Mouse (Mus musculus): ENCODE data around the gene Olfr993. TPM values are rescaled to one million over a fixed set of nuclear protein-coding genes. Genes with fewer than 3 reads are reported as not detected.

The Olfr993 gene
- polyA plus RNA-seq (2012; rRNA removed): not detected in 2 replicates
- not detected in 2 replicates for polyA plus RNA-seq (2014; fragmentation: Nextera tagmentation; extraction: Ambion mirVana)

DNA sequence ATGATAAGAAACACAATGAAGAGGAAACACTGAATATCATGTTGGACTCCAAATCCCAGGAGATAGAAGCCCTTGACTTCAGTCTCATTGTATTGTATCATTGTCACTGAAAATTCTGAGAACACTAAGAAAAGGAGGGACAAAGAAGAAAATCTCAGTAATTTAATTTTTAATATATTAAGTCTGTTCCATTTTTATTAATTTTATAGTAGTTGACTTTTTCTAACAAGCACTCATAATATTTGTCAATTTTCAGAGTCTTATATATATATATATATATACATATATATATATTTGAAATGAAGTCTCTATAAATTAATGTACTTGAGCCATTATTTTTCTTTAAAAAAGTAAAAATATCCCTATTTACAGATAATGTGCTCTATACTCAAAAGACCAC, at the start of gene Olfr993:
Olfr993 (minus strand) TSS at position 101 of the 400 bp plus-strand sequence.
- no peak for TF ChIP-seq POLR2A (IDR thresholded peaks at IDR 0.05; ENCODE audit: borderline replicate concordance, extremely low read depth, insufficient read depth, insufficient read length)
- DNase-seq (ENCODE audit: low spot score) (no peak), ATAC-seq (ENCODE audit: low FRiP score, low read depth) (no peak)
- Histone ChIP-seq H3K9ac (ENCODE audit: low read depth, low read length, severe bottlenecking) (no peak within 1 kb of the TSS), H3K4me1 (ENCODE audit: control insufficient read depth, insufficient read depth, low read length) (no peaks in the 10 kb centered on the region), H3K27me3 (ENCODE audit: control insufficient read depth, insufficient read depth, low read length) (no peaks in the 10 kb centered on the region), H3K9me3 (ENCODE audit: control insufficient read depth, low read length) (no peaks in the 10 kb centered on the region), H3K4me3 (replicated peaks; ENCODE audit: low read length) (no peak within 1 kb of the TSS), H3K36me3 (ENCODE audit: control insufficient read depth, insufficient read depth, low read length) (no peaks in the 10 kb centered on the region), H3K27ac (replicated peaks; ENCODE audit: low read depth, low read length) (no peak within 1 kb of the TSS), H3K4me2 (replicated peaks; ENCODE audit: low read depth, low read length, severe bottlenecking) (no peak within 1 kb of the TSS)

DNA sequence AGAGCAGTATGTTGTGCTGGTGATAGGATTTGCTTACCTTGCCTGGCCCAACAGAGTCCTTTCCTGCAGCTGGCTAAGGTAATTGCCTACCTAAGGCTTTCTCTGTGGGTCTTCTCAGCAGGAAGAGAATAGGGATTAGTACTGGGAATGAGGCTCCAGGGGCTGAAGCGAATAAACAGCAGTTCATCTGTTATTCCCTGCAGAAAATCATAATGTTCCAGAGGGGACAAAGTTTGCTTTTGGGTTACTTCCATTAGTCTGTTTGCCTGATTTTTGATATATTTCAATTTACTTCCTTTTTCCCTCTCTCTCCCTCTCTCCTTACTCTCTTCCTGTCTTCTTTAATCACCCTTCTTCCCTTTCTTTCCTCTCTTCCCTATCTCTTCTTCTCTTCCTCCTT, 28.9 kb upstream of the Olfr993 start, which contains the start of gene Olfr995:
Olfr995 (minus strand) TSS at position 101 of the 400 bp plus-strand sequence.
- Histone ChIP-seq H3K9me3 (ENCODE audit: control insufficient read depth, low read length) (no peaks in the 10 kb centered on the region), H3K27ac (replicated peaks; ENCODE audit: low read depth, low read length) (no peak within 1 kb of the TSS), H3K4me3 (replicated peaks; ENCODE audit: low read length) (no peak within 1 kb of the TSS), H3K4me2 (replicated peaks; ENCODE audit: low read depth, low read length, severe bottlenecking) (no peak within 1 kb of the TSS), H3K9ac (ENCODE audit: low read depth, low read length, severe bottlenecking) (no peak within 1 kb of the TSS), H3K27me3 (ENCODE audit: control insufficient read depth, insufficient read depth, low read length) (no peaks in the 10 kb centered on the region), H3K36me3 (ENCODE audit: control insufficient read depth, insufficient read depth, low read length) (no peaks in the 10 kb centered on the region), H3K4me1 (ENCODE audit: control insufficient read depth, insufficient read depth, low read length) (no peaks in the 10 kb centered on the region)
- TF ChIP-seq POLR2A (IDR thresholded peaks at IDR 0.05; ENCODE audit: borderline replicate concordance, extremely low read depth, insufficient read depth, insufficient read length): no peak
- DNase-seq (ENCODE audit: low spot score) (no peak), ATAC-seq (ENCODE audit: low FRiP score, low read depth) (no peak)
- 19% methylated on average over 1 of the region's 1 CpGs for WGBS

DNA sequence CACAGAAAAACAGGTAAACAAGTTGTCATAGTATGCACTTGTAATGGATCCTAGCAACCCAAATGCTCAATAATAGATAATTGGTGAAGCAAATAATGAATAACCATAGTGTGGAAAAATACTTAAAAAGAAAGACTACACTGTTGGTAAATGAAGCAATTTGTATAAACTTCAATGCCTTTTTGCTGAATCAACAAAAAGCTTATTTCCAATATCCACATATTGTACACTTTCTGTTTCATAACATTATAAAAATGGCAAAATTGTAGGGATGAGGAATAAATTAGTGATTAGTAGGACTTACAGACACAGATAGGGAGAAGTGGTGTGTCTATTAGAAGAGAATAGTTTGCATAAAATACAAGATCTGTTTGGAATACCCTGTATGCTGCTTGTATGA, 27.9 kb upstream of the Olfr993 start:
- no peak overlapping the region for H3K9ac ChIP-seq (ENCODE audit: low read depth, low read length, severe bottlenecking)
- TF ChIP-seq POLR2A (IDR thresholded peaks at IDR 0.05; ENCODE audit: borderline replicate concordance, extremely low read depth, insufficient read depth, insufficient read length): no peak

DNA sequence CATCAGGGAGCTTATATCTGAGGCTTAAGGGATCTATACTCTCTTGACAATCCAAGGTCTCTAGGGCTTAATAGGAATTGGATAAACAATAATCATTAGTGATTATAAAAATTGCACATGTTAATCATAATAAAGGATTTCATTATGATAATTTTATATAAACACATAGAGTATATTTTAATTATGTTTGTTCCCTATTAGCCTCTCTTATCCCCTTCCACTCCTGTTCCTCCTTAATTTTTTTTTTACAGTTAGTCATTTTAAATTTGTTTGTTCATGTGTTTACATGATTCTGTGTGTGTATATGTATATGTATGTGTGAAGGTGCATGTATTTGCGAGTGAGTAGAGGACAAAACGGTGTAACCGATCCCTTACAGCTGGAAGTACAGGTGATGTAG, 21.7 kb upstream of the Olfr993 start, which contains the start of gene Olfr994:
Olfr994 (minus strand) TSS at position 101 of the 400 bp plus-strand sequence.
- Histone ChIP-seq H3K4me3 (replicated peaks; ENCODE audit: low read length) (no peak within 1 kb of the TSS), H3K27me3 (ENCODE audit: control insufficient read depth, insufficient read depth, low read length) (no peaks in the 10 kb centered on the region), H3K9ac (ENCODE audit: low read depth, low read length, severe bottlenecking) (no peak within 1 kb of the TSS), H3K36me3 (ENCODE audit: control insufficient read depth, insufficient read depth, low read length) (no peaks in the 10 kb centered on the region), H3K27ac (replicated peaks; ENCODE audit: low read depth, low read length) (no peak within 1 kb of the TSS), H3K4me1 (ENCODE audit: control insufficient read depth, insufficient read depth, low read length) (no peaks in the 10 kb centered on the region), H3K4me2 (replicated peaks; ENCODE audit: low read depth, low read length, severe bottlenecking) (no peak within 1 kb of the TSS), H3K9me3 (ENCODE audit: control insufficient read depth, low read length) (no peaks in the 10 kb centered on the region)
- TF ChIP-seq POLR2A (IDR thresholded peaks at IDR 0.05; ENCODE audit: borderline replicate concordance, extremely low read depth, insufficient read depth, insufficient read length): no peak
- 82% methylated on average over 3 of the region's 3 CpGs for WGBS
- ATAC-seq (ENCODE audit: low FRiP score, low read depth) (no peak), DNase-seq (ENCODE audit: low spot score) (no peak)

More for the DNA sequence above, 27.9 kb upstream of the Olfr993 start:
- Histone ChIP-seq H3K4me2 (replicated peaks; ENCODE audit: low read depth, low read length, severe bottlenecking) (no peak overlapping the region), H3K4me1 (ENCODE audit: control insufficient read depth, insufficient read depth, low read length) (no peaks in the 10 kb centered on the region), H3K9me3 (ENCODE audit: control insufficient read depth, low read length) (no peaks in the 10 kb centered on the region), H3K27me3 (ENCODE audit: control insufficient read depth, insufficient read depth, low read length) (no peaks in the 10 kb centered on the region), H3K27ac (replicated peaks; ENCODE audit: low read depth, low read length) (no peak overlapping the region), H3K36me3 (ENCODE audit: control insufficient read depth, insufficient read depth, low read length) (no peaks in the 10 kb centered on the region), H3K4me3 (replicated peaks; ENCODE audit: low read length) (no peak overlapping the region)
- DNase-seq (ENCODE audit: low spot score): no peak
- ATAC-seq (ENCODE audit: low FRiP score, low read depth): no peak

DNA sequence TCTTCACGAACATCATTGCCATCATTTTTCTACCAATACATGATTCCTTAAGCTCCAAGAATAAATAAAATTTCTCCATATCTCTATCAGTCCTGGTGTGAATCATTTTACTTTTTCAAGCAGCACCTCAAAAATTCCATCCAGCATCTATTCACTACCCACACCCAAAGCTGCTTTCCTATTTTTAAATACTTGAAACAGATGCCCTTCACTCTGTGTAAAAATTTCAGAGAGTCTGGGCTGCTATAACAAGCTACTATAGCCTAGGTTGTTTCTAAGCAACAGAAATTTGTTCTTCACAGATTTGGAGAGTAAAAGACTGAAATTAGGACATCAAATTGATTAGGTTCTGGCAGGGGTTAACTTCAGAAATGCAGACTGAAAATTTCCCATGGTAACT, 11.2 kb upstream of the Olfr993 start:
- no peak overlapping the region for H3K4me3 ChIP-seq (replicated peaks; ENCODE audit: low read length)
- ATAC-seq (ENCODE audit: low FRiP score, low read depth): no peak
- TF ChIP-seq POLR2A (IDR thresholded peaks at IDR 0.05; ENCODE audit: borderline replicate concordance, extremely low read depth, insufficient read depth, insufficient read length): no peak
- no peaks in the 10 kb centered on the region for H3K27me3 ChIP-seq (ENCODE audit: control insufficient read depth, insufficient read depth, low read length)
- H3K36me3 ChIP-seq (ENCODE audit: control insufficient read depth, insufficient read depth, low read length): no peaks in the 10 kb centered on the region
- H3K4me2 ChIP-seq (replicated peaks; ENCODE audit: low read depth, low read length, severe bottlenecking): no peak overlapping the region
- H3K4me1 ChIP-seq (ENCODE audit: control insufficient read depth, insufficient read depth, low read length): no peaks in the 10 kb centered on the region
- no peak overlapping the region for H3K27ac ChIP-seq (replicated peaks; ENCODE audit: low read depth, low read length)
- H3K9ac ChIP-seq (ENCODE audit: low read depth, low read length, severe bottlenecking): no peak overlapping the region
- WGBS: 78% methylated on average over 1 of the region's 1 CpGs
- DNase-seq (ENCODE audit: low spot score): no peak
- no peaks in the 10 kb centered on the region for H3K9me3 ChIP-seq (ENCODE audit: control insufficient read depth, low read length)

DNA sequence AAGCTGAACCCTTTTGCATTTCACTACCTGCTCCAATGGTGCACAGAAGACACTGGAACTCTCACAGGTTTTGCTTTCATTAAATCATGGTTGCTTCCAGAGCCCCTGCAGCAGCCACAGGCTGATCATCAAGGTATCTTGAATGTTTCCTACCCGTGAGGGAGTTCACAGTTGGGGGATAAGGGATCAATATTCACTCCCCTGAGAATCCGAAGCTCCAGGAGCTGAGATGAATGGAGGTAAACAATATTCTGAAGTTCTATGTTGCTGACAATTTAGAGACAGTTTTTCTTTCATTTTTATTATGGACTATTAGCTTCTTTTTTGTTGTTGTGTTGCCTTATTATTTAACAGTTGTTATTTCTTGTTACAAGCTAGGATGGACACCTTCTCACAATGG, 5.3 kb downstream of the Olfr993 start, which contains the start of gene Olfr992:
Olfr992 (minus strand) TSS at position 101 of the 400 bp plus-strand sequence.
- H3K36me3 ChIP-seq (ENCODE audit: control insufficient read depth, insufficient read depth, low read length): no peaks in the 10 kb centered on the region
- H3K4me2 ChIP-seq (replicated peaks; ENCODE audit: low read depth, low read length, severe bottlenecking): no peak within 1 kb of the TSS
- no peak within 1 kb of the TSS for H3K27ac ChIP-seq (replicated peaks; ENCODE audit: low read depth, low read length)
- DNase-seq (ENCODE audit: low spot score): no peak
- WGBS: 64% methylated on average over 2 of the region's 2 CpGs
- no peak within 1 kb of the TSS for H3K9ac ChIP-seq (ENCODE audit: low read depth, low read length, severe bottlenecking)
- no peaks in the 10 kb centered on the region for H3K27me3 ChIP-seq (ENCODE audit: control insufficient read depth, insufficient read depth, low read length)
- H3K4me3 ChIP-seq (replicated peaks; ENCODE audit: low read length): no peak within 1 kb of the TSS
- TF ChIP-seq POLR2A (IDR thresholded peaks at IDR 0.05; ENCODE audit: borderline replicate concordance, extremely low read depth, insufficient read depth, insufficient read length): no peak
- no peak for ATAC-seq (ENCODE audit: low FRiP score, low read depth)
- H3K4me1 ChIP-seq (ENCODE audit: control insufficient read depth, insufficient read depth, low read length): no peaks in the 10 kb centered on the region
- H3K9me3 ChIP-seq (ENCODE audit: control insufficient read depth, low read length): no peaks in the 10 kb centered on the region

Other genes with a start within 250 kb of the Olfr993 start
- gene Lrrc55, start 217.7 kb downstream of the Olfr993 start, polyA plus RNA-seq (2012; rRNA removed): 1.3 and 1.7 TPM in 2 replicates
- 0.91 and 1.0 TPM in 2 replicates for gene Lrrc55, start 217.7 kb downstream of the Olfr993 start, polyA plus RNA-seq (2014; fragmentation: Nextera tagmentation; extraction: Ambion mirVana)
- gene Olfr987, start 75.6 kb downstream of the Olfr993 start, polyA plus RNA-seq (2012; rRNA removed): not detected in 2 replicates
- not detected in 2 replicates for gene Olfr987, start 75.6 kb downstream of the Olfr993 start, polyA plus RNA-seq (2014; fragmentation: Nextera tagmentation; extraction: Ambion mirVana)
- gene Olfr988, start 51.6 kb downstream of the Olfr993 start, polyA plus RNA-seq (2012; rRNA removed): not detected in 2 replicates
- gene Olfr988, start 51.6 kb downstream of the Olfr993 start, polyA plus RNA-seq (2014; fragmentation: Nextera tagmentation; extraction: Ambion mirVana): not detected in 2 replicates
- gene Olfr992, start 5.4 kb downstream of the Olfr993 start, polyA plus RNA-seq (2012; rRNA removed): not detected in 2 replicates
- not detected in 2 replicates for gene Olfr992, start 5.4 kb downstream of the Olfr993 start, polyA plus RNA-seq (2014; fragmentation: Nextera tagmentation; extraction: Ambion mirVana)
- not detected in 2 replicates for gene Olfr994, start 21.6 kb upstream of the Olfr993 start, polyA plus RNA-seq (2012; rRNA removed)
- gene Olfr994, start 21.6 kb upstream of the Olfr993 start, polyA plus RNA-seq (2014; fragmentation: Nextera tagmentation; extraction: Ambion mirVana): not detected in 2 replicates
- not detected in 2 replicates for gene Olfr995, start 28.8 kb upstream of the Olfr993 start, polyA plus RNA-seq (2012; rRNA removed)
- not detected in 2 replicates for gene Olfr995, start 28.8 kb upstream of the Olfr993 start, polyA plus RNA-seq (2014; fragmentation: Nextera tagmentation; extraction: Ambion mirVana)
- gene 4833423E24Rik, start 104.1 kb upstream of the Olfr993 start, polyA plus RNA-seq (2012; rRNA removed): 2.2 and 3.9 TPM in 2 replicates
- gene 4833423E24Rik, start 104.1 kb upstream of the Olfr993 start, polyA plus RNA-seq (2014; fragmentation: Nextera tagmentation; extraction: Ambion mirVana): 4.9 and 7.2 TPM in 2 replicates
- not detected in 2 replicates for gene Olfr996, start 164.3 kb upstream of the Olfr993 start, polyA plus RNA-seq (2012; rRNA removed)
- gene Olfr996, start 164.3 kb upstream of the Olfr993 start, polyA plus RNA-seq (2014; fragmentation: Nextera tagmentation; extraction: Ambion mirVana): not detected in 2 replicates
- gene Olfr998, start 174.1 kb upstream of the Olfr993 start, polyA plus RNA-seq (2012; rRNA removed): not detected in 2 replicates
- not detected in 2 replicates for gene Olfr998, start 174.1 kb upstream of the Olfr993 start, polyA plus RNA-seq (2014; fragmentation: Nextera tagmentation; extraction: Ambion mirVana)
- not detected in 2 replicates for gene Olfr1000, start 197.0 kb upstream of the Olfr993 start, polyA plus RNA-seq (2012; rRNA removed)
- not detected in 2 replicates for gene Olfr1000, start 197.0 kb upstream of the Olfr993 start, polyA plus RNA-seq (2014; fragmentation: Nextera tagmentation; extraction: Ambion mirVana)
- not detected in 2 replicates for gene Olfr1002, start 235.8 kb upstream of the Olfr993 start, polyA plus RNA-seq (2012; rRNA removed)
- not detected in 2 replicates for gene Olfr1002, start 235.8 kb upstream of the Olfr993 start, polyA plus RNA-seq (2014; fragmentation: Nextera tagmentation; extraction: Ambion mirVana)
- not detected in 2 replicates for gene Olfr154, start 249.6 kb upstream of the Olfr993 start, polyA plus RNA-seq (2012; rRNA removed)
- not detected in 2 replicates for gene Olfr154, start 249.6 kb upstream of the Olfr993 start, polyA plus RNA-seq (2014; fragmentation: Nextera tagmentation; extraction: Ambion mirVana)